Mouse (Mus musculus) layer of hippocampus, adult 6 months (tissue): Measurements from ENCODE around the gene Srd5a1. TPM values are rescaled to one million over a fixed set of nuclear protein-coding genes. Genes with fewer than 3 reads are reported as not detected.

Source experiments
- long read RNA-seq, 2 experiments: library from polyadenylated mRNA; unstranded; transcript quantifications; one replicate each; pipeline ENCODE4 v2.0.0; 2019 to 2020
- polyA plus RNA-seq: library from polyadenylated mRNA; unstranded; fragments of <200 nt; fragmentation: Nextera tagmentation; gene quantifications from 2 replicates; pipeline ENCODE4 v1.2.3, GENCODE M21; 2021

Srd5a1 gene
- 12.6 and 15.6 TPM in 2 replicates for polyA plus RNA-seq
- long read RNA-seq, experiment 1, transcript Srd5a1-202 (5 exons, 2,644 nt) = major isoform, 12 of 12 reads
- long read RNA-seq, experiment 1, partial matches to known transcripts = 0 of 12 reads
- long read RNA-seq, experiment 1, other reads (novel, unspliced or antisense) = 0 of 12 reads
- long read RNA-seq, experiment 2, transcript Srd5a1-202 (5 exons, 2,644 nt) = major isoform, 42 of 45 reads
- long read RNA-seq, experiment 2, partial matches to known transcripts = 2 of 45 reads
- long read RNA-seq, experiment 2, other reads (novel, unspliced or antisense) = 1 of 45 reads

GRCm38 (mm10) chr13:69611398-69612174, at the start of gene Srd5a1:
TSS of gene Srd5a1 (minus strand) at chr13:69611442.

GRCm38 (mm10) chr13:69534334-69534653, 76.9 kb downstream of the Srd5a1 start, which contains the start of gene Tent4a:
TSS of gene Tent4a (minus strand) at chr13:69534617.

GRCm38 (mm10) chr13:69533405-69534333, 77.6 kb downstream of the Srd5a1 start, which contains the start of gene Nsun2:
TSS of gene Nsun2 (plus strand) at chr13:69533746.

Other genes with a start within 250 kb of the Srd5a1 start
- 63.1 and 63.6 TPM in 2 replicates for gene Nsun2, start 77.7 kb downstream of the Srd5a1 start, polyA plus RNA-seq
- 3.4 and 4.2 TPM in 2 replicates for gene Tent4a, start 76.8 kb downstream of the Srd5a1 start, polyA plus RNA-seq
- 38.7 and 43.4 TPM in 2 replicates for gene Ube2ql1, start 128.4 kb upstream of the Srd5a1 start, polyA plus RNA-seq
- 134 TPM in 2 replicates for gene Med10, start 191.0 kb upstream of the Srd5a1 start, polyA plus RNA-seq